ENCODE assay signal across 9 mouse cellular contexts in the genomic region with DNA sequence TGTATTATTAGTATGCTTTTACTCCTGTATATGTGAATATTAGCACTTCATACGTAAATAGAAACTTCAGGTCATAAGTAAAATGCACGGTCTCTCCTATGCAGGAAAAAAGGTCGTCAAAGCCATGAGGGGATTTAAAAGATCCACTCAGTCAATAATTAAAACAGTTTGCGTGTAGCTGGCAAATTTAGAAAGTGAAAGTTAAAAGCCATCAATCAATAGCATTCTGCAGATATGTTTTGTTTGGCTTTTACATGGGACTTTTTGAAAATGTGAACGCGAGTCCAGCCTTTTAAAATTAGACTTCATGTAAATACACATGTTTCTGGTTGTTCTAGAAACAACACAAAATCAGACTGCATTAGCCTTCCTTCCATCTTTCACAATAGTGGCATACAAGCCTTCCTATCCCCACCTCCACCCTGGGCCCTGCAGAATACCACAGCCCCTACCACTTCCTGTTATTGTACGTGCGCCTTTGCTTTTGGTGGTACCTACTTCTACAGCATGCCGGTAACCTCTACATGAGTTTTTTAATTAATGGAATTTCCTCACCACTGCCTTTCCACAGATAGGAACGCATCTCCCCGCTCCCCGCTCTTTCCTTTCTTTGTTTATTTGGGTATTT. TPM values are rescaled to one million over a fixed set of nuclear protein-coding genes. Genes with fewer than 3 reads are reported as not detected.
A peak's percentile ranks its signal among the peaks of the same experiment; 100 is the strongest.
DNase-seq lines count a peak whose midpoint lies in the region; TF ChIP-seq lines count a peak whose summit lies in the region.
"Had no signal": no experiment of that assay in that cellular context is flagged by ENCODE, and none has a peak within 500 bp of the region (broad histone marks: within the 10 kb centered on the region; RNA-seq: fewer than 3 reads in every experiment).

No protein-coding gene starts in this region.

- peak overlapping the region in 1 of 3 experiments; percentile 13 for H3K4me3 ChIP-seq in CH12.LX (replicated peaks in 1 of 3; ENCODE audit: low read depth in 2 of 3, low read length in 2 of 3, poor library complexity in 1 of 3)
- no peak overlapping the region for H3K4me3 ChIP-seq in thymus, adult 2 months (ENCODE audit: control insufficient read depth, insufficient read depth, low read length)
- H3K4me3 ChIP-seq: embryonic facial prominence, embryonic 15.5 days had no signal

- H3K36me3 ChIP-seq in CH12.LX (replicated peaks in 1 of 2; ENCODE audit: control insufficient read depth in 1 of 2, insufficient read depth in 1 of 2, low read length in 1 of 2) = no peaks in the 10 kb centered on the region
- no peaks in the 10 kb centered on the region for H3K36me3 ChIP-seq in thymus, adult 2 months (ENCODE audit: control insufficient read depth, insufficient read depth, low read length)
- H3K36me3 ChIP-seq: embryonic facial prominence, embryonic 15.5 days had no signal

- peak; percentile 67 for DNase-seq in CH12.LX (ENCODE audit: extremely low read depth)
- peak; percentile 93 for DNase-seq in induced T-regulatory cell, adult 2 months (ENCODE audit: low read depth)
- peak; percentile 38 to 51 for DNase-seq in lung, postnatal 4 days
- DNase-seq in thymus, adult 2 months = peak; percentile 86
- no peak for DNase-seq in adrenal gland, adult 8-10 months
- no peak for DNase-seq in heart, postnatal 36 days
- no peak for DNase-seq in kidney, adult 11 months

- TF ChIP-seq RAD21 in CH12.LX (IDR thresholded peaks at IDR 0.05; ENCODE audit: low read depth, low read length) = no peak

- H3K4me2 ChIP-seq in CH12.LX (ENCODE audit: insufficient read depth, low read depth, poor library complexity, severe bottlenecking) = peak overlapping the region; percentile 25
- H3K4me2 ChIP-seq: embryonic facial prominence, embryonic 15.5 days; hindbrain, embryonic 14.5 days had no signal

- H3K4me1 ChIP-seq in CH12.LX (ENCODE audit: control insufficient read depth in 1 of 2, insufficient read depth in 2 of 2) = peaks cover 5 to 24% of the 10 kb centered on the region in 2 experiments
- peaks cover 13% of the 10 kb centered on the region for H3K4me1 ChIP-seq in thymus, adult 2 months (replicated peaks; ENCODE audit: control insufficient read depth, insufficient read depth, low read length)
- H3K4me1 ChIP-seq: embryonic facial prominence, embryonic 15.5 days had no signal

- in situ Hi-C loops in CH12.LX (cut with MboI; ENCODE audit: low pct_ligation_motif_present, low pct_unique_long_range_greater_than_20kb, low sequenced_read_pairs) = no loop called here

- no peaks in the 10 kb centered on the region for H3K27me3 ChIP-seq in CH12.LX (replicated peaks)
- H3K27me3 ChIP-seq in thymus, adult 2 months (ENCODE audit: control insufficient read depth, insufficient read depth, low read length) = no peaks in the 10 kb centered on the region
- H3K27me3 ChIP-seq: embryonic facial prominence, embryonic 15.5 days had no signal

- WGBS in thymus, adult 2 months = 6% methylated on average over 12 of the region's 12 CpGs

- TF ChIP-seq EP300 in CH12.LX (IDR thresholded peaks at IDR 0.05; ENCODE audit: low read length) = peak; percentile 20; the same call in 1 of the 2 replicates

- H3K9me3 ChIP-seq in CH12.LX (replicated peaks; ENCODE audit: low read length) = no peaks in the 10 kb centered on the region
- H3K9me3 ChIP-seq: embryonic facial prominence, embryonic 15.5 days had no signal

- TF ChIP-seq POLR2A in CH12.LX (IDR thresholded peaks at IDR 0.05; ENCODE audit: low read depth, low read length) = no peak
- TF ChIP-seq POLR2A in thymus, adult 2 months (IDR thresholded peaks at IDR 0.05; ENCODE audit: control insufficient read depth, extremely low read depth, insufficient read depth, low read length, poor library complexity) = no peak

- intact Hi-C loops in heart, postnatal 36 days (cut with DNase I) = no loop called here

- H3K79me2 ChIP-seq in CH12.LX (replicated peaks; ENCODE audit: control insufficient read depth, extremely low read depth, insufficient read depth, poor library complexity, severe bottlenecking) = no peaks in the 10 kb centered on the region

- no peak overlapping the region for H3K27ac ChIP-seq in CH12.LX (ENCODE audit: insufficient read depth, low read depth)
- peak overlapping the region; percentile 89; the same call in 1 of the 2 replicates for H3K27ac ChIP-seq in thymus, adult 2 months (ENCODE audit: control insufficient read depth, insufficient read depth, low read length)
- H3K27ac ChIP-seq: embryonic facial prominence, embryonic 15.5 days; hindbrain, embryonic 14.5 days had no signal

- dilution Hi-C loops in CH12.LX (cut with MboI; ENCODE audit: extremely low pct_ligation_motif_present, extremely low pct_unique_long_range_greater_than_20kb, low sequenced_read_pairs) = no loop called here

- no peak for TF ChIP-seq CTCF in CH12.LX (conservative IDR thresholded peaks at IDR 0.05 in 1 of 2, IDR thresholded peaks at IDR 0.05 in 1 of 2; ENCODE audit: low read depth in 2 of 2, low read length in 2 of 2)
- TF ChIP-seq CTCF in thymus, adult 2 months (IDR thresholded peaks at IDR 0.05; ENCODE audit: borderline replicate concordance, control insufficient read depth, extremely low read depth, insufficient read depth, low read length, poor library complexity) = no peak

- H3K9ac ChIP-seq in CH12.LX (ENCODE audit: insufficient read depth, low read depth) = no peak overlapping the region
- H3K9ac ChIP-seq: embryonic facial prominence, embryonic 15.5 days; hindbrain, embryonic 14.5 days had no signal

TF ChIP-seq in CH12.LX, 34 proteins besides CTCF, POLR2A, EP300 and RAD21:
- TF ChIP-seq ELF1 (IDR thresholded peaks at IDR 0.05; ENCODE audit: low read depth, low read length) = peak; percentile 33; the same call in 1 of the 2 replicates
- TF ChIP-seq MEF2A (IDR thresholded peaks at IDR 0.05; ENCODE audit: borderline replicate concordance, low read depth, low read length) = 0 out of 2 replicates have a peak, but pooled peaks have one; percentile 21
- TF ChIP-seq SMC3 (IDR thresholded peaks at IDR 0.05; ENCODE audit: low read depth, low read length) = no peak
- TF ChIP-seq POLR2AphosphoS2 (IDR thresholded peaks at IDR 0.05; ENCODE audit: low read depth, low read length) = no peak
- no peak for TF ChIP-seq IRF4 (IDR thresholded peaks at IDR 0.05; ENCODE audit: low read depth, low read length)
- 0 out of 2 replicates have a peak, but pooled peaks have one; percentile 23 for TF ChIP-seq MAX (IDR thresholded peaks at IDR 0.05; ENCODE audit: low read length)
- TF ChIP-seq BHLHE40 (IDR thresholded peaks at IDR 0.05; ENCODE audit: low read depth, low read length) = 0 out of 2 replicates have a peak, but pooled peaks have one; percentile 6
- TF ChIP-seq ETS1 (conservative IDR thresholded peaks at IDR 0.05; ENCODE audit: low read depth, low read length) = no peak
- TF ChIP-seq MAZ (IDR thresholded peaks at IDR 0.05; ENCODE audit: low read depth, low read length) = no peak
- no peak for TF ChIP-seq MAFK (IDR thresholded peaks at IDR 0.05; ENCODE audit: insufficient replicate concordance, low read length)
- TF ChIP-seq HCFC1 (IDR thresholded peaks at IDR 0.05; ENCODE audit: low read depth, low read length) = no peak

RNA-seq across cellular contexts. Expression of gene Dyrk2, which starts 12.4 kb away (rescaled TPM):
- 6.6 and 11.4 TPM in 2 replicates for total RNA-seq in CH12.LX (2012; rRNA removed)
- 14.7 and 18.3 TPM in 2 replicates for total RNA-seq in CH12.LX (2014; rRNA removed)
- 13.6 and 15.2 TPM in 2 replicates for polyA plus RNA-seq in CH12.LX (2012; ENCODE audit: insufficient read length, low read depth)
- polyA plus RNA-seq in thymus, adult 2 months (2012; rRNA removed) = 24.5 and 28.4 TPM in 2 replicates
- 10 to 100 TPM; 16.1 to 34.9 (median 26.4) TPM for total RNA-seq in adrenal gland, adult 8-10 months (2022)
- total RNA-seq in heart, postnatal 36 days (2021) = 10 to 100 TPM; 36.4 to 40.3 TPM

Comparison
In these comparisons a context has a peak if more than half of its experiments do, and no peak if none do; other contexts are left out.
1. DNase-seq: peak in CH12.LX (single experiment), induced T-regulatory cell, adult 2 months (single experiment), lung, postnatal 4 days (2 of 2) and thymus, adult 2 months (single experiment); none in adrenal gland, adult 8-10 months (single experiment), heart, postnatal 36 days (0 of 2) and kidney, adult 11 months (single experiment).